Mouse (Mus musculus) limb, embryonic 14.5 days (tissue): Measurements from ENCODE around the gene Morf4l2. TPM values are rescaled to one million over a fixed set of nuclear protein-coding genes. Genes with fewer than 3 reads are reported as not detected.

ENCODE experiments used
- ATAC-seq: fragments of 200-750 bp; cut with Nextera tagmentation; 2 replicates; pipeline ENCODE4 v1.8.0; 2017; ENCODE audit warnings: low read depth, moderate number of reproducible peaks, moderate TSS enrichment; ENCODE audit not compliant: low FRiP score
- DNase-seq: peaks from one replicate; pipeline ENCODE4 v3.0.0-alpha.2; 2015; ENCODE audit warnings: low spot score
- H3K27ac ChIP-seq: fragments of 300-500 bp; sonication (generic); replicated peaks from 2 replicates; pipeline ENCODE4 v1.5.1; 2014; ENCODE audit warnings: low read depth, mild to moderate bottlenecking, low read length, moderate library complexity, mixed read lengths
- H3K27me3 ChIP-seq: fragments of 300-500 bp; sonication (generic); 2 replicates; pipeline ENCODE4 v1.6.1; 2014; ENCODE audit warnings: low read length, mixed read lengths; ENCODE audit not compliant: control insufficient read depth, insufficient read depth
- H3K36me3 ChIP-seq: fragments of 300-500 bp; sonication (generic); 2 replicates; pipeline ENCODE4 v1.6.1; 2014; ENCODE audit warnings: mild to moderate bottlenecking, low read length, moderate library complexity, mixed read lengths; ENCODE audit not compliant: control insufficient read depth, insufficient read depth
- H3K4me1 ChIP-seq: fragments of 300-500 bp; sonication (generic); 2 replicates; pipeline ENCODE4 v1.6.1; 2014; ENCODE audit warnings: antibody characterized with exemption, low read length, mixed read lengths; ENCODE audit not compliant: control insufficient read depth, insufficient read depth
- H3K4me2 ChIP-seq: fragments of 300-500 bp; sonication (generic); replicated peaks from 2 replicates; pipeline ENCODE4 v1.6.1; 2014; ENCODE audit warnings: low read depth, mild to moderate bottlenecking, low read length, moderate library complexity; ENCODE audit not compliant: severe bottlenecking
- H3K4me3 ChIP-seq: fragments of 300-500 bp; sonication (generic); replicated peaks from 2 replicates; pipeline ENCODE4 v1.5.1; 2014; ENCODE audit warnings: low read length
- H3K9ac ChIP-seq: fragments of 300-500 bp; sonication (generic); 2 replicates; pipeline ENCODE4 v1.6.1; 2014; ENCODE audit warnings: mild to moderate bottlenecking, low read depth, low read length, moderate library complexity; ENCODE audit not compliant: severe bottlenecking
- H3K9me3 ChIP-seq: fragments of 300-500 bp; sonication (generic); 2 replicates; pipeline ENCODE4 v1.6.1; 2016; ENCODE audit warnings: low read length; ENCODE audit not compliant: control insufficient read depth
- POLR2A ChIP-seq: fragments of 200-500 bp; IDR thresholded peaks from 2 replicates; pipeline ENCODE4 v1.8.0; 2012; ENCODE audit warnings: inconsistent platforms, mild to moderate bottlenecking, moderate library complexity, borderline replicate concordance; ENCODE audit not compliant: insufficient read depth, insufficient read length; ENCODE audit errors: extremely low read depth
- WGBS: fragments of 180-500 bp; shearing (Covaris S2); extraction: QIAGEN DNeasy Blood & Tissue Kit; methylation state at CpG from one replicate; pipeline ENCODE4 v1.1.7; 2014; 5-methylcytosine and 5-hydroxymethylcytosine counted together
- polyA plus RNA-seq, 2 experiments: library from polyadenylated mRNA; depleted of rRNA in 1 of 2; stranded (reverse) in 1 of 2; unstranded in 1 of 2; fragments of >200 nt; fragmentation: Nextera tagmentation in 1 of 2; extraction: Ambion mirVana in 1 of 2; gene quantifications; 2 replicates each; pipeline versions ENCODE4 v1.2.1 to v1.2.3; 2012 to 2014

Gene Morf4l2
- polyA plus RNA-seq (2012; rRNA removed) (397 and 488 TPM in 2 replicates), polyA plus RNA-seq (2014; fragmentation: Nextera tagmentation; extraction: Ambion mirVana) (656 and 663 TPM in 2 replicates)

GRCm38 (mm10) chrX:136743459-136743858 lies at the start of gene Morf4l2:
Morf4l2 (minus strand) TSS chrX:136743690.
- ATAC-seq = no peak
- no peaks in the 10 kb centered on the region for H3K4me1 ChIP-seq
- 88% methylated on average over 12 of the region's 12 CpGs for WGBS
- H3K4me2 ChIP-seq = peak within 1 kb of the TSS; percentile 53
- no peaks in the 10 kb centered on the region for H3K9me3 ChIP-seq
- peak within 1 kb of the TSS; percentile 89 for H3K27ac ChIP-seq
- H3K9ac ChIP-seq = peak within 1 kb of the TSS; percentile 69
- DNase-seq = no peak
- peak within 1 kb of the TSS; percentile 41 for H3K4me3 ChIP-seq
- H3K36me3 ChIP-seq = no peaks in the 10 kb centered on the region
- H3K27me3 ChIP-seq = no peaks in the 10 kb centered on the region
- TF ChIP-seq POLR2A = no peak

DNA sequence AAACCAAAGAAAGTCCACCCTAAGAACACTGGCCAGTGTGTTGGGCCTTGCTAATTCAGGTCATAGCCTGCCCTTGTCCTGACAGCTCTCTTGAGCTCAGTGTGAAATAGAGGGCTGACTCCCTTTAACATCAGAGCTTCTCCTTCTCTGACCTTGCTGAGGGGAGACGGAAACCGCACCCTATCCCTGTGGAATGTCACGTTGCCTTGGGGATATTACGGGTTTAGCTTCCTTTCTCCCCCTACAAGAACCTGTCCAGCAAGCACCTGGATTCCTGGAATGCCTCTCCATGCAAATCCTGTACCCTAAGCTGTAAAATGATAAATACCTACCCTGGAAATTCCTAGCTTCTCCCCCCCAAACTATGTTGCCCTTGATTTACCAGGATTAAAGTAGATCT lies 46.0 kb upstream of the Morf4l2 start:
- Histone ChIP-seq H3K36me3 (no peaks in the 10 kb centered on the region), H3K4me2 (no peak overlapping the region), H3K9ac (no peak overlapping the region), H3K27ac (no peak overlapping the region), H3K27me3 (no peaks in the 10 kb centered on the region), H3K4me3 (no peak overlapping the region), H3K4me1 (no peaks in the 10 kb centered on the region), H3K9me3 (no peaks in the 10 kb centered on the region)
- TF ChIP-seq POLR2A = no peak
- ATAC-seq = no peak
- DNase-seq = no peak
- WGBS = 80% methylated on average over 4 of the region's 4 CpGs

- WGBS = 66% methylated on average over 3 of the region's 3 CpGs
- Histone ChIP-seq H3K27me3 (no peaks in the 10 kb centered on the region), H3K4me2 (no peak within 1 kb of the TSS)
These were observed 36.6 kb upstream of the Morf4l2 start, which contains the start of gene Glra4 for GRCm38 (mm10) chrX:136780041-136780440. Glra4 (minus strand) TSS chrX:136780141.

DNA sequence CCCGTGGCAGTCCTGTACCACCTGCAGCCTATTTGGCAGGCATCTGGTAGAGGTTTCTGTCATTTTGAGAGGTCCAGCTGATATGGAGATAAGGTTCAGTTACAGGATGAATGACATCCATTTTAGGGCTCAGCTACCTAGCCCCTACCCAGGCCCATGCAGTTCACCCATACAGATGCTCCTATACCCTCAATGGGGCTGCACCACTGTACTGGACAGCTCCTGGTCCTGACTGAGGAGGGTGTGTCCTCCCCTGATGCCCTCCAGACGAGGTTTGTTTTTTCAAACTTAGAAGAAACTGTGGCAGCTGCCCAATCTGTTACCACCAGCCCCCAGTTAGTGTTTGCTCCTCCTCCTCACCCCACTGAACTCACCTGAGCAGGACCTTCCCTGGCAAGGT lies 35.8 kb upstream of the Morf4l2 start:
- Histone ChIP-seq H3K4me1 (no peaks in the 10 kb centered on the region), H3K4me2 (no peak overlapping the region), H3K36me3 (no peaks in the 10 kb centered on the region), H3K9me3 (no peaks in the 10 kb centered on the region), H3K27me3 (no peaks in the 10 kb centered on the region), H3K27ac (no peak overlapping the region), H3K4me3 (no peak overlapping the region), H3K9ac (no peak overlapping the region)
- no peak for DNase-seq
- 56% methylated on average over 2 of the region's 2 CpGs for WGBS
- ATAC-seq = no peak
- TF ChIP-seq POLR2A = no peak

More at GRCm38 (mm10) chrX:136780041-136780440, 36.6 kb upstream of the Morf4l2 start, which contains the start of gene Glra4:
- Histone ChIP-seq H3K4me1 (no peaks in the 10 kb centered on the region), H3K36me3 (no peaks in the 10 kb centered on the region), H3K9ac (no peak within 1 kb of the TSS), H3K9me3 (no peaks in the 10 kb centered on the region), H3K4me3 (no peak within 1 kb of the TSS), H3K27ac (no peak within 1 kb of the TSS)
- TF ChIP-seq POLR2A = no peak
- no peak for ATAC-seq
- no peak for DNase-seq

DNA sequence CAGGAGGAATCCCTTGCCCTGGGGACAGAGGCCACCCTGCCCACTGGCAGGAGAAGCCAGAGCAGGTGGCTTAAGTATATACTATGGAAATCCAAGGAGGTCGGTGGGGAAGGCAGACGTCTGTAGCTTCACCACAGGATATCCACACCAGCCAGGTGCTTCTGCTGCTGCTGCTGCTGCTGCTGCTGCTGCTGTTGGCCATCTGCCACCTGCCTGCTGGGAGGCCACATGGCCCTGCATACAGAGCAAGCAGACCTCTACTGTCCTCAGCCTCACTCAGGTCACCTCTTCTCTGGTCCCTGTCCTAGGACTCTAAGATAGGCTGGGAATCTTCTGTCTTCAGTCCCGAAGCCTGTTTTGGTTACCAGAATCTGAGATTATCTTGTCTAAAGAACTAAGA lies 34.6 kb upstream of the Morf4l2 start:
- no peak for ATAC-seq

More for the DNA sequence above, 34.6 kb upstream of the Morf4l2 start:
- Histone ChIP-seq H3K36me3 (no peaks in the 10 kb centered on the region), H3K9me3 (no peaks in the 10 kb centered on the region), H3K27me3 (no peaks in the 10 kb centered on the region), H3K4me3 (no peak overlapping the region), H3K4me1 (no peaks in the 10 kb centered on the region), H3K4me2 (no peak overlapping the region), H3K9ac (no peak overlapping the region), H3K27ac (no peak overlapping the region)
- TF ChIP-seq POLR2A = no peak
- DNase-seq = no peak
- 71% methylated on average over 3 of the region's 3 CpGs for WGBS
